Mouse (Mus musculus) CH12.LX (cell line): ENCODE measurements around the gene Best3. TPM values are rescaled to one million over a fixed set of nuclear protein-coding genes. Genes with fewer than 3 reads are reported as not detected.

Experiments
- DNase-seq: peaks from one replicate; pipeline ENCODE4 v3.0.0-alpha.2; 2013; ENCODE audit errors: extremely low read depth
- H3K27ac ChIP-seq: 2 replicates; pipeline ENCODE4 v1.5.1; 2012; ENCODE audit warnings: low read depth, mild to moderate bottlenecking, control low read depth, moderate library complexity; ENCODE audit not compliant: insufficient read depth
- H3K27me3 ChIP-seq: replicated peaks from 2 replicates; pipeline ENCODE3; 2012; ENCODE audit warnings: inconsistent platforms
- H3K36me3 ChIP-seq, 2 experiments: replicated peaks in 1 of 2; 2 replicates each; pipeline versions ENCODE3 to v1.6.1; 2012; ENCODE audit warnings: inconsistent platforms in 1 of 2, low read length in 1 of 2, mild to moderate bottlenecking in 1 of 2, mixed read lengths in 1 of 2, moderate library complexity in 1 of 2; ENCODE audit not compliant: control insufficient read depth in 1 of 2, insufficient read depth in 1 of 2
- H3K4me1 ChIP-seq, 2 experiments: 2 replicates each; pipeline ENCODE4 v1.6.1; 2012; ENCODE audit warnings: inconsistent platforms in 1 of 2, moderate library complexity in 1 of 2; ENCODE audit not compliant: insufficient read depth in 2 of 2, control insufficient read depth in 1 of 2
- H3K4me2 ChIP-seq: 2 replicates; pipeline ENCODE4 v1.6.1; 2012; ENCODE audit warnings: low read depth, mild to moderate bottlenecking, control low read depth; ENCODE audit not compliant: poor library complexity, insufficient read depth, severe bottlenecking
- H3K4me3 ChIP-seq, 3 experiments: fragments of 150-350 bp in 1 of 3; sonication (generic) in 1 of 3; replicated peaks in 1 of 3; 2 replicates each; pipeline versions ENCODE3 to v1.5.1; 2011 to 2012; ENCODE audit warnings: low read depth in 2 of 3, low read length in 2 of 3, mild to moderate bottlenecking in 2 of 3, moderate library complexity in 2 of 3, control low read depth in 1 of 3, improper control_type of control experiment in 1 of 3, inconsistent platforms in 1 of 3, mixed read lengths in 1 of 3; ENCODE audit not compliant: poor library complexity in 1 of 3
- H3K79me2 ChIP-seq: replicated peaks from 2 replicates; pipeline ENCODE4 v1.6.1; 2012; ENCODE audit warnings: mild to moderate bottlenecking, moderate library complexity; ENCODE audit not compliant: control insufficient read depth, poor library complexity, insufficient read depth, severe bottlenecking; ENCODE audit errors: extremely low read depth
- H3K9ac ChIP-seq: 2 replicates; pipeline ENCODE4 v1.6.1; 2012; ENCODE audit warnings: low read depth, mild to moderate bottlenecking, control low read depth, moderate library complexity; ENCODE audit not compliant: insufficient read depth
- H3K9me3 ChIP-seq: replicated peaks from 2 replicates; pipeline ENCODE3; 2012; ENCODE audit warnings: low read length, inconsistent platforms, mixed read lengths
- BHLHE40 ChIP-seq: IDR thresholded peaks from 2 replicates; pipeline ENCODE4 v1.6.1; 2011; ENCODE audit warnings: mild to moderate bottlenecking, low read depth, low read length, improper control_type of control experiment
- CHD1 ChIP-seq: IDR thresholded peaks from 2 replicates; pipeline ENCODE4 v1.6.1; 2012; ENCODE audit warnings: low read depth, low read length, improper control_type of control experiment, inconsistent platforms
- E2F4 ChIP-seq: IDR thresholded peaks from 2 replicates; pipeline ENCODE4 v1.6.1; 2011; ENCODE audit warnings: low read depth, low read length, improper control_type of control experiment; ENCODE audit not compliant: insufficient replicate concordance
- ELF1 ChIP-seq: IDR thresholded peaks from 2 replicates; pipeline ENCODE4 v1.6.1; 2014; ENCODE audit warnings: low read depth, mild to moderate bottlenecking, inconsistent platforms, low read length, improper control_type of control experiment
- ETS1 ChIP-seq: conservative IDR thresholded peaks from 2 replicates; pipeline ENCODE4 v1.6.1; 2012; ENCODE audit warnings: low read depth, mild to moderate bottlenecking, inconsistent platforms, low read length, improper control_type of control experiment, moderate library complexity
- GABPA ChIP-seq: IDR thresholded peaks from 2 replicates; pipeline ENCODE4 v1.6.1; 2012; ENCODE audit warnings: low read depth, low read length, improper control_type of control experiment, inconsistent platforms; ENCODE audit not compliant: insufficient replicate concordance
- JUND ChIP-seq: conservative IDR thresholded peaks from 2 replicates; pipeline ENCODE4 v1.6.1; 2011; ENCODE audit warnings: low read depth, low read length, improper control_type of control experiment
- KAT2A ChIP-seq: IDR thresholded peaks from 2 replicates; pipeline ENCODE4 v1.6.1; 2012; ENCODE audit warnings: low read length, improper control_type of control experiment, inconsistent platforms; ENCODE audit not compliant: insufficient replicate concordance
- MAFK ChIP-seq: IDR thresholded peaks from 2 replicates; pipeline ENCODE4 v1.6.1; 2011; ENCODE audit warnings: low read length, improper control_type of control experiment; ENCODE audit not compliant: insufficient replicate concordance
- MAX ChIP-seq: IDR thresholded peaks from 2 replicates; pipeline ENCODE4 v1.6.1; 2011; ENCODE audit warnings: low read length, improper control_type of control experiment
- MAZ ChIP-seq: IDR thresholded peaks from 2 replicates; pipeline ENCODE4 v1.6.1; 2012; ENCODE audit warnings: low read depth, mild to moderate bottlenecking, inconsistent platforms, low read length, improper control_type of control experiment, moderate library complexity
- MXI1 ChIP-seq: IDR thresholded peaks from 2 replicates; pipeline ENCODE4 v1.6.1; 2011; ENCODE audit warnings: mild to moderate bottlenecking, low read depth, low read length, improper control_type of control experiment
- MYC ChIP-seq: IDR thresholded peaks from 2 replicates; pipeline ENCODE4 v1.6.1; 2011; ENCODE audit warnings: low read depth, mild to moderate bottlenecking, improper control_type of control experiment, low read length
- NELFE ChIP-seq: IDR thresholded peaks from 2 replicates; pipeline ENCODE4 v1.6.1; 2011; ENCODE audit warnings: low read depth, low read length, improper control_type of control experiment
- PAX5 ChIP-seq: IDR thresholded peaks from 2 replicates; pipeline ENCODE4 v1.6.1; 2012; ENCODE audit warnings: low read length, inconsistent platforms, mixed read lengths
- POLR2AphosphoS2 ChIP-seq: IDR thresholded peaks from 2 replicates; pipeline ENCODE4 v1.6.1; 2011; ENCODE audit warnings: low read depth, low read length, improper control_type of control experiment
- RCOR1 ChIP-seq: conservative IDR thresholded peaks from 2 replicates; pipeline ENCODE4 v1.6.1; 2012; ENCODE audit warnings: low read depth, mild to moderate bottlenecking, inconsistent platforms, low read length, improper control_type of control experiment
- SIN3A ChIP-seq: IDR thresholded peaks from 2 replicates; pipeline ENCODE4 v1.6.1; 2012; ENCODE audit warnings: low read length, improper control_type of control experiment, inconsistent platforms
- SMC3 ChIP-seq: IDR thresholded peaks from 2 replicates; pipeline ENCODE4 v1.6.1; 2011; ENCODE audit warnings: low read depth, low read length, improper control_type of control experiment
- TCF12 ChIP-seq: IDR thresholded peaks from 2 replicates; pipeline ENCODE4 v1.6.1; 2014; ENCODE audit warnings: low read depth, mild to moderate bottlenecking, inconsistent platforms, low read length, improper control_type of control experiment
- USF1 ChIP-seq: IDR thresholded peaks from 2 replicates; pipeline ENCODE4 v1.6.1; 2014; ENCODE audit warnings: low read depth, mild to moderate bottlenecking, inconsistent platforms, low read length, improper control_type of control experiment
- USF2 ChIP-seq: conservative IDR thresholded peaks from 2 replicates; pipeline ENCODE4 v1.6.1; 2011; ENCODE audit warnings: low read depth, low read length, improper control_type of control experiment
- ZMIZ1 ChIP-seq: IDR thresholded peaks from 2 replicates; pipeline ENCODE4 v1.6.1; 2012; ENCODE audit warnings: low read depth, mild to moderate bottlenecking, inconsistent platforms, low read length, improper control_type of control experiment
- ZNF384 ChIP-seq: IDR thresholded peaks from 2 replicates; pipeline ENCODE4 v1.6.1; 2012; ENCODE audit warnings: low read depth, low read length, improper control_type of control experiment, inconsistent platforms
- dilution Hi-C: fragments of 300-500 bp; cut with MboI; formaldehyde crosslinking; loops from 2 replicates; pipeline ENCODE4 v1.14.3; 2020; ENCODE audit warnings: low sequenced_read_pairs; ENCODE audit not compliant: extremely low pct_unique_long_range_greater_than_20kb, extremely low pct_ligation_motif_present
- in situ Hi-C: fragments of 300-500 bp; cut with MboI; formaldehyde crosslinking; loops from 3 replicates; pipeline ENCODE4 v1.14.3; 2019; ENCODE audit warnings: low sequenced_read_pairs, low pct_ligation_motif_present, low pct_unique_long_range_greater_than_20kb, mixed read lengths
- polyA plus RNA-seq: library from polyadenylated mRNA; unstranded; fragments of >175 nt; gene quantifications from 2 replicates; pipeline ENCODE4 v1.2.1, GENCODE M21; 2012; ENCODE audit warnings: low read depth; ENCODE audit not compliant: insufficient read length
- total RNA-seq, 2 experiments: library from RNA; depleted of rRNA; stranded (reverse); fragments of 300-350 nt in 1 of 2; fragments of >200 nt in 1 of 2; gene quantifications; 2 replicates each; pipeline ENCODE4 v1.2.3; 2012 to 2014

The Best3 gene
- total and polyA plus RNA-seq, 3 experiments, result not detected

DNA sequence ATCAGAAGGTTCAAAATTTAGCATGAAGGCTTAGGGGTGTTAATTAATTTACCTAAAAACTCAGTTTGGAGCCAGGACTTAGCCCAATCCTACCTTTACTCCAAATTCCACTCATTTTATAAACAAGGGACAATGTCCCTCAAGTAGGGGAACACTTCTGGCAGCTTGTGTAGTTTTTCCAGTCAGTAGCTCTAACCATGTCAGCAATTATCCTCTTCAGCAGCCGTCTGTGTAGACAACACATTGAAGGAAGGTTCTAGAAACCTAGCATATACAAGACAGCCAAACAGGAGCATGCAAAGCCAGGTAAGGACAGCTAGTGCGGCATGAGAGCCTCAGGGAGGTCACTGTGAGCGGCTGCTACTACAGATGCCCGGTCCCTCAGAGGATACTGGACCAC lies 21.5 kb upstream of the Best3 start:
- Histone ChIP-seq H3K79me2 (no peaks in the 10 kb centered on the region), H3K9ac (no peak overlapping the region), H3K9me3 (no peaks in the 10 kb centered on the region)
- DNase-seq, result no peak
- TF ChIP-seq SMC3 (no peak), MYC (no peak), BHLHE40 (no peak)
- TF ChIP-seq, all 38 proteins: peak for 0
- dilution Hi-C loops (no loop called here), in situ Hi-C loops (no loop called here)
- Histone ChIP-seq H3K4me1 (no peaks in the 10 kb centered on the region; a peak in 1 of 4 replicates), H3K27me3 (no peaks in the 10 kb centered on the region), H3K27ac (no peak overlapping the region), H3K36me3 (peaks cover 0 to 19% of the 10 kb centered on the region in 2 experiments), H3K4me2 (no peak overlapping the region), H3K4me3 (no peak overlapping the region)

DNA sequence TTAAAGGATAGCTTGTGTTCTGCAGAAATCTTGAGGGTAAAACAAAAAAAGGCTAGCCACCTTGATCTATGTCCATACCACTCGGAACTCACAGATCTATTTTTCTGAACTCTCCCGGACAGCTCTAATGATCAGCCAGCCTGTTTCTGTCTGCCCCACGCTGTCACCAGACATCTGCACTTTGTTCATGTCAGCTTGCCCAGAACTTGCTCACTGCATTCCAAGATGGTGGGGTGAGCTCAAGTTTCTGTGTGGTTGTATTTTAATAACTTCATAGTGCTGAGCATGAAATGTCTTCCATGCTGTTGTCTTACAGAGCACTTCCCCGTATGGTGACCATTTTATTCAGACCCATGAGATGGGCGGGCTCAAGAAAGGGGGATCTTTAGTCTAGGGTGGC lies 20.8 kb upstream of the Best3 start:
- TF ChIP-seq E2F4 (no peak), ELF1 (no peak), ZNF384 (no peak), MAX (no peak), USF1 (no peak)
- TF ChIP-seq, all 38 proteins: peak for 0

DNA sequence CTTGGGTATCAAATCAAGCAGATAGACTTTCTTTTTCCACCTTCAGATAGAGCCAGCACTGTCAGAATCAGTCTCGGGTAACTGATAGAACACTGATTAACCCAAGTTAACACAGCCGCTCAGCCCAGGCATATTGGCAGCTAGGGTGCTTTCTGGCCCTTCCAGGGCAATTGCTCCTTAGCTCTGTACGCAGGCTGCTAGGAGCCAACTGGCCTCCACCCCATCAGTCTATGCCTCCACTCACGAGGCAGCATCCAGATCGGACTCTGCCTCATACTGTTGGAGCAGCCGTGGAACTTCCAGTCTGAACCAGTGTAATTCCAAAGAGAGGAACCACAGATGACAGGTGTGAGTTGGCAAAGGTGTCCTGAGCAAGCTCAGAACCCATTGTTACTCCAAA lies 20.0 kb upstream of the Best3 start:
- Histone ChIP-seq H3K4me1 (no peaks in the 10 kb centered on the region; a peak in 1 of 4 replicates), H3K27me3 (no peaks in the 10 kb centered on the region), H3K9ac (no peak overlapping the region), H3K36me3 (peaks cover 0 to 12% of the 10 kb centered on the region in 2 experiments), H3K9me3 (no peaks in the 10 kb centered on the region), H3K4me2 (no peak overlapping the region), H3K4me3 (no peak overlapping the region), H3K79me2 (no peaks in the 10 kb centered on the region), H3K27ac (no peak overlapping the region)
- dilution Hi-C loops, result no loop called here
- no peak for TF ChIP-seq RCOR1
- no peak for TF ChIP-seq KAT2A
- TF ChIP-seq NELFE, result no peak
- no peak for TF ChIP-seq CHD1
- no peak for TF ChIP-seq PAX5
- TF ChIP-seq TCF12, result no peak
- TF ChIP-seq ZMIZ1, result no peak
- TF ChIP-seq USF2, result no peak
- TF ChIP-seq MXI1, result no peak
- TF ChIP-seq MAZ, result no peak
- TF ChIP-seq MAFK, result no peak
- TF ChIP-seq POLR2AphosphoS2, result no peak
- TF ChIP-seq SIN3A, result no peak
- no peak for TF ChIP-seq GABPA
- TF ChIP-seq ETS1, result no peak
- TF ChIP-seq JUND, result no peak
- no peak for DNase-seq
- in situ Hi-C loops, result no loop called here

More for the DNA sequence above, 20.8 kb upstream of the Best3 start:
- Histone ChIP-seq H3K27ac (no peak overlapping the region), H3K9me3 (no peaks in the 10 kb centered on the region), H3K79me2 (no peaks in the 10 kb centered on the region), H3K4me1 (no peaks in the 10 kb centered on the region; a peak in 1 of 4 replicates), H3K27me3 (no peaks in the 10 kb centered on the region), H3K36me3 (peaks cover 0 to 14% of the 10 kb centered on the region in 2 experiments), H3K4me3 (no peak overlapping the region), H3K9ac (no peak overlapping the region), H3K4me2 (no peak overlapping the region)
- DNase-seq, result no peak
- dilution Hi-C loops (no loop called here), in situ Hi-C loops (no loop called here)
